Mouse (Mus musculus): ENCODE measurements around the gene Lrrc32.

- TF ChIP-seq ZC3H11A (IDR thresholded peaks at IDR 0.05; ENCODE audit: borderline replicate concordance, low read depth, low read length): peak; percentile 90
- TF ChIP-seq MAFK (IDR thresholded peaks at IDR 0.05; ENCODE audit: insufficient read depth, low read depth, low read length): no peak
- no peak for TF ChIP-seq ZNF384 (IDR thresholded peaks at IDR 0.05; ENCODE audit: low read depth, low read length)
Observed at GRCm38 (mm10) chr7:98481066-98481734, 7.9 kb upstream of the Lrrc32 start.
